Mouse (Mus musculus) stomach, postnatal 0 days (tissue): Measurements from ENCODE around the gene Sec31a. TPM values are rescaled to one million over a fixed set of nuclear protein-coding genes. Genes with fewer than 3 reads are reported as not detected.

ENCODE experiments used
- ATAC-seq: fragments of 200-750 bp; cut with Nextera tagmentation; 2 replicates; pipeline ENCODE4 v1.8.0; 2017; ENCODE audit not compliant: low FRiP score, low TSS enrichment
- DNase-seq: peaks from one replicate; pipeline ENCODE4 v3.0.0-alpha.2; 2016; ENCODE audit warnings: low spot score
- H3K27ac ChIP-seq: fragments of 300-500 bp; sonication (generic); replicated peaks from 2 replicates; pipeline ENCODE4 v1.5.1; 2014; ENCODE audit warnings: mild to moderate bottlenecking, control low read depth
- H3K27me3 ChIP-seq: fragments of 300-500 bp; sonication (generic); 2 replicates; pipeline ENCODE4 v1.6.1; 2014; ENCODE audit warnings: low read length; ENCODE audit not compliant: control insufficient read depth, insufficient read depth
- H3K36me3 ChIP-seq: fragments of 300-500 bp; sonication (generic); 2 replicates; pipeline ENCODE4 v1.6.1; 2014; ENCODE audit warnings: low read length, mixed read lengths; ENCODE audit not compliant: control insufficient read depth, insufficient read depth
- H3K4me1 ChIP-seq: fragments of 300-500 bp; sonication (generic); replicated peaks from 2 replicates; pipeline ENCODE4 v1.6.1; 2014; ENCODE audit warnings: antibody characterized with exemption; ENCODE audit not compliant: control insufficient read depth, insufficient read depth
- H3K4me2 ChIP-seq: fragments of 300-500 bp; sonication (generic); replicated peaks from 2 replicates; pipeline ENCODE4 v1.6.1; 2014; ENCODE audit warnings: low read depth, mild to moderate bottlenecking, control low read depth, moderate library complexity
- H3K4me3 ChIP-seq: fragments of 300-500 bp; sonication (generic); 2 replicates; pipeline ENCODE4 v1.5.1; 2014; ENCODE audit warnings: low read depth, low read length, control low read depth
- H3K9ac ChIP-seq: fragments of 300-500 bp; sonication (generic); 2 replicates; pipeline ENCODE4 v1.6.1; 2014; ENCODE audit warnings: mild to moderate bottlenecking, low read length, control low read depth, mixed read lengths
- H3K9me3 ChIP-seq: fragments of 300-500 bp; sonication (generic); 2 replicates; pipeline ENCODE4 v1.6.1; 2016; ENCODE audit warnings: low read length; ENCODE audit not compliant: control insufficient read depth
- CTCF ChIP-seq: IDR thresholded peaks from 2 replicates; pipeline ENCODE4 v1.5.1; 2016; ENCODE audit warnings: antibody characterized with exemption, low read depth, mild to moderate bottlenecking, moderate library complexity
- EP300 ChIP-seq: optimal IDR thresholded peaks from 2 replicates; pipeline ENCODE3; 2016; ENCODE audit warnings: antibody characterized with exemption
- WGBS: fragments of 180-500 bp; shearing (Covaris S2); extraction: QIAGEN DNeasy Blood & Tissue Kit; methylation state at CpG from one replicate; pipeline ENCODE4 v1.1.7; 2014; 5-methylcytosine and 5-hydroxymethylcytosine counted together
- polyA plus RNA-seq: library from polyadenylated mRNA; unstranded; fragments of >200 nt; fragmentation: Nextera tagmentation; extraction: Ambion mirVana; gene quantifications from 2 replicates; pipeline ENCODE4 v1.2.1, GENCODE M21; 2015

Gene Sec31a
- polyA plus RNA-seq, result 102 and 104 TPM in 2 replicates

GRCm38 (mm10) chr5:100415761-100416590, at the start of gene Sec31a:
TSS of gene Sec31a (minus strand) at chr5:100416234.
- DNase-seq, result peak; percentile 99
- under 1% methylated on average over 76 of the region's 82 CpGs for WGBS
- peak within 1 kb of the TSS; percentile 91 for H3K9ac ChIP-seq
- H3K36me3 ChIP-seq, result peaks cover 11% of the 10 kb centered on the region; the same call in 1 of the 2 replicates
- peak within 1 kb of the TSS; percentile 57 for H3K4me2 ChIP-seq
- H3K27ac ChIP-seq, result peak within 1 kb of the TSS; percentile 94
- peak within 1 kb of the TSS; percentile 85 for H3K4me3 ChIP-seq
- no peaks in the 10 kb centered on the region; the same call in 1 of the 2 replicates for H3K4me1 ChIP-seq
- ATAC-seq, result peak; percentile 98
- no peaks in the 10 kb centered on the region for H3K27me3 ChIP-seq
- peak; percentile 38 for TF ChIP-seq CTCF
- peak; percentile 76 for TF ChIP-seq EP300
- no peaks in the 10 kb centered on the region for H3K9me3 ChIP-seq

- H3K27me3 ChIP-seq, result no peaks in the 10 kb centered on the region
- no peak for ATAC-seq
- WGBS, result 76% methylated on average over 2 of the region's 2 CpGs
- H3K4me1 ChIP-seq, result no peaks in the 10 kb centered on the region
- DNase-seq, result no peak
- no peak overlapping the region for H3K9ac ChIP-seq
- no peak overlapping the region for H3K4me2 ChIP-seq
- H3K27ac ChIP-seq, result no peak overlapping the region
- TF ChIP-seq EP300 (no peak), CTCF (no peak)
- H3K36me3 ChIP-seq, result peaks cover 7% of the 10 kb centered on the region
- no peak overlapping the region for H3K4me3 ChIP-seq
- H3K9me3 ChIP-seq, result no peaks in the 10 kb centered on the region
Observed at GRCm38 (mm10) chr5:100462374-100462773, 46.3 kb upstream of the Sec31a start.

GRCm38 (mm10) chr5:100461526-100461925, 45.5 kb upstream of the Sec31a start:
- Histone ChIP-seq H3K27ac (no peak overlapping the region), H3K27me3 (no peaks in the 10 kb centered on the region), H3K9ac (no peak overlapping the region), H3K4me3 (no peak overlapping the region), H3K4me2 (no peak overlapping the region), H3K36me3 (peaks cover 7% of the 10 kb centered on the region), H3K4me1 (no peaks in the 10 kb centered on the region), H3K9me3 (no peaks in the 10 kb centered on the region)
- TF ChIP-seq EP300 (no peak), CTCF (no peak)
- no peak for ATAC-seq
- 92% methylated on average over 9 of the region's 9 CpGs for WGBS
- DNase-seq, result no peak

GRCm38 (mm10) chr5:100459468-100459867, 43.4 kb upstream of the Sec31a start:
- ATAC-seq (no peak), DNase-seq (no peak)
- H3K36me3 ChIP-seq, result peaks cover 7% of the 10 kb centered on the region
- TF ChIP-seq EP300 (no peak), CTCF (no peak)
- H3K27ac ChIP-seq, result no peak overlapping the region
- no peak overlapping the region for H3K9ac ChIP-seq
- H3K4me1 ChIP-seq, result no peaks in the 10 kb centered on the region
- no peaks in the 10 kb centered on the region for H3K9me3 ChIP-seq
- 81% methylated on average over 5 of the region's 5 CpGs for WGBS
- H3K4me3 ChIP-seq, result no peak overlapping the region
- no peaks in the 10 kb centered on the region for H3K27me3 ChIP-seq
- H3K4me2 ChIP-seq, result no peak overlapping the region

- Histone ChIP-seq H3K4me2 (no peak overlapping the region), H3K9ac (no peak overlapping the region), H3K27ac (no peak overlapping the region), H3K4me3 (no peak overlapping the region), H3K36me3 (peaks cover 11% of the 10 kb centered on the region; the same call in 1 of the 2 replicates), H3K9me3 (no peaks in the 10 kb centered on the region), H3K4me1 (no peaks in the 10 kb centered on the region), H3K27me3 (no peaks in the 10 kb centered on the region)
- TF ChIP-seq CTCF (no peak), EP300 (no peak)
- 93% methylated on average over 2 of the region's 2 CpGs for WGBS
- ATAC-seq (no peak), DNase-seq (no peak)
Observed at GRCm38 (mm10) chr5:100451871-100452270, 35.8 kb upstream of the Sec31a start.

GRCm38 (mm10) chr5:100438796-100439195, 22.8 kb upstream of the Sec31a start:
- Histone ChIP-seq H3K4me1 (no peaks in the 10 kb centered on the region), H3K9ac (no peak overlapping the region), H3K9me3 (no peaks in the 10 kb centered on the region), H3K36me3 (peaks cover 2% of the 10 kb centered on the region; the same call in 1 of the 2 replicates), H3K27ac (no peak overlapping the region), H3K4me2 (no peak overlapping the region), H3K4me3 (no peak overlapping the region), H3K27me3 (no peaks in the 10 kb centered on the region)
- DNase-seq, result no peak
- 96% methylated on average over 14 of the region's 14 CpGs for WGBS
- no peak for TF ChIP-seq CTCF
- TF ChIP-seq EP300, result no peak
- no peak for ATAC-seq
